Mouse (Mus musculus): ENCODE measurements at regions not wholly inside any gene's neighbourhood (a gene's known extent, or its start where the extent isn't known, plus 50 kb on each side); places are given as distances from the start of the nearest gene placed in this dataset.

DNA sequence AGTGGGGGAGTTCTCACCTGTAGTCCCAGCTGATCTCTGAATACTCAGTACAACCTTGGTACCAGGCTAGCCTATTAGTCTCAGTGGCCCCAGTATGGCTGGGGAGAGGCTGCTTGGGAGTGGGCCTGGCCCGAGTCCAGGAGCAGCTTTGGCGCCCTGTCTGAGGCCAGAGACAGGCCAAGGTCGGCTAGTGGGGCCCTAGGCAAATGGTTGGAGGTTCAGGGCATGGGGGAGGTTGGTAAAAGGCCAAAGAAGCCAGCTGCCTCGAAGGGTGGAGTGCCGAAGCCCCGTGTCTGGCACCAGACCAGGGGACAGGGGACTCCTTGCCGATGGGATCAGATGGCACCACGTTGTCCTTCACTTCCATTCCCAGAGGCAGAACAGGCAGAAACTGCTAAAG lies 182.9 kb downstream of the Maf start:
- TF ChIP-seq CTCF (conservative IDR thresholded peaks at IDR 0.05; ENCODE audit: low read length) (no peak), POU5F1 (IDR thresholded peaks at IDR 0.05; ENCODE audit: borderline replicate concordance, low read length) (no peak), NANOG (IDR thresholded peaks at IDR 0.05; ENCODE audit: borderline replicate concordance, low read length) (no peak)
